Comparison of ENCODE assay signal across 9 mouse cellular contexts in genomic region chr5:27544816-27545270, GRCm38 (mm10). TPM values are rescaled to one million over a fixed set of nuclear protein-coding genes. Genes with fewer than 3 reads are reported as not detected.
DNase-seq lines count a peak whose midpoint lies in the region; ATAC-seq and TF ChIP-seq lines count a peak whose summit lies in the region.
"Had no signal": no experiment of that assay in that cellular context is flagged by ENCODE, and none has a peak within 500 bp of the region (broad histone marks: within the 10 kb centered on the region; RNA-seq: fewer than 3 reads in every experiment).

No protein-coding gene starts in this region.

- TF ChIP-seq CTCF in layer of hippocampus, adult 2 months (conservative IDR thresholded peaks at IDR 0.05), result peak; percentile 80

- H3K9me3 ChIP-seq in embryonic facial prominence, embryonic 11.5 days (replicated peaks; ENCODE audit: control insufficient read depth, low read length), result no peaks in the 10 kb centered on the region
- no peaks in the 10 kb centered on the region for H3K9me3 ChIP-seq in midbrain, embryonic 10.5 days (replicated peaks)
- no peaks in the 10 kb centered on the region for H3K9me3 ChIP-seq in stomach, embryonic 14.5 days (ENCODE audit: control insufficient read depth, low read depth, low read length)

- no peak overlapping the region for H3K4me3 ChIP-seq in layer of hippocampus, adult 2 months
- no peak overlapping the region for H3K4me3 ChIP-seq in embryonic facial prominence, embryonic 11.5 days (ENCODE audit: low read depth, low read length)
- no peak overlapping the region for H3K4me3 ChIP-seq in midbrain, embryonic 10.5 days
- no peak overlapping the region for H3K4me3 ChIP-seq in stomach, embryonic 14.5 days (ENCODE audit: low read depth, low read length)

- no peak overlapping the region for H3K27ac ChIP-seq in layer of hippocampus, adult 2 months
- H3K27ac ChIP-seq in embryonic facial prominence, embryonic 11.5 days (replicated peaks; ENCODE audit: low read depth, low read length), result no peak overlapping the region
- H3K27ac ChIP-seq in midbrain, embryonic 10.5 days (replicated peaks), result no peak overlapping the region
- no peak overlapping the region for H3K27ac ChIP-seq in stomach, embryonic 14.5 days (ENCODE audit: low read length)

- no peak overlapping the region for H3K9ac ChIP-seq in embryonic facial prominence, embryonic 11.5 days (replicated peaks; ENCODE audit: low read length)
- H3K9ac ChIP-seq in stomach, embryonic 14.5 days (replicated peaks; ENCODE audit: low read depth, low read length), result no peak overlapping the region

- 0 out of 2 replicates have a peak, but pooled peaks have one; percentile 52 for ATAC-seq in embryonic facial prominence, embryonic 11.5 days (replicated peaks; ENCODE audit: insufficient number of reproducible peaks, low FRiP score, low TSS enrichment, low read depth)
- peak; percentile 46; the same call in 1 of the 2 replicates for ATAC-seq in stomach, embryonic 14.5 days (ENCODE audit: insufficient number of reproducible peaks, insufficient read depth, low FRiP score, low read depth)

- H3K4me1 ChIP-seq in embryonic facial prominence, embryonic 11.5 days (ENCODE audit: control insufficient read depth, insufficient read depth, low read length), result no peaks in the 10 kb centered on the region
- no peaks in the 10 kb centered on the region for H3K4me1 ChIP-seq in midbrain, embryonic 10.5 days
- no peaks in the 10 kb centered on the region for H3K4me1 ChIP-seq in stomach, embryonic 14.5 days (ENCODE audit: control insufficient read depth, insufficient read depth, low read length)

- no peak overlapping the region for H3K4me2 ChIP-seq in embryonic facial prominence, embryonic 11.5 days (ENCODE audit: low read depth, low read length)
- H3K4me2 ChIP-seq in stomach, embryonic 14.5 days (replicated peaks; ENCODE audit: low read depth, low read length), result no peak overlapping the region

- peak; percentile 32 to 49 for DNase-seq in layer of hippocampus, adult 2 months (ENCODE audit: low spot score in 2 of 2)
- no peak for DNase-seq in layer of hippocampus, postnatal 25 days (ENCODE audit: extremely low spot score in 1 of 2, low spot score in 1 of 2)
- peak; percentile 64 for DNase-seq in adrenal gland, postnatal 14 days
- peak; percentile 74 for DNase-seq in embryonic facial prominence, embryonic 11.5 days (ENCODE audit: low spot score)
- DNase-seq in kidney, adult 8-10 months, result peak; percentile 2 to 31
- DNase-seq in midbrain, embryonic 10.5 days (ENCODE audit: low spot score), result peak; percentile 26
- no peak for DNase-seq in spleen, postnatal 4 days (ENCODE audit: low spot score in 2 of 2)

- H3K36me3 ChIP-seq in embryonic facial prominence, embryonic 11.5 days (replicated peaks; ENCODE audit: control insufficient read depth, insufficient read depth, low read depth, low read length), result no peaks in the 10 kb centered on the region
- H3K36me3 ChIP-seq in midbrain, embryonic 10.5 days, result no peaks in the 10 kb centered on the region
- H3K36me3 ChIP-seq in stomach, embryonic 14.5 days (ENCODE audit: control insufficient read depth, insufficient read depth, low read length), result no peaks in the 10 kb centered on the region

- WGBS in embryonic facial prominence, embryonic 11.5 days, result 20% methylated on average over 2 of the region's 2 CpGs
- WGBS in midbrain, embryonic 10.5 days, result 24% methylated on average over 2 of the region's 2 CpGs
- WGBS in stomach, embryonic 14.5 days, result 8% methylated on average over 2 of the region's 2 CpGs

- no peaks in the 10 kb centered on the region for H3K27me3 ChIP-seq in embryonic facial prominence, embryonic 11.5 days (ENCODE audit: control insufficient read depth, insufficient read depth, low read length)
- H3K27me3 ChIP-seq in midbrain, embryonic 10.5 days (ENCODE audit: low read depth, poor library complexity, severe bottlenecking), result no peaks in the 10 kb centered on the region
- no peaks in the 10 kb centered on the region for H3K27me3 ChIP-seq in stomach, embryonic 14.5 days (ENCODE audit: control insufficient read depth, insufficient read depth, low read length)

RNA-seq across cellular contexts. Expression of gene Speer4b, which starts 43.6 kb away (rescaled TPM):
- total RNA-seq in layer of hippocampus, adult 2 months (2021), result not detected
- total RNA-seq in layer of hippocampus, postnatal 25 days (2021), result not detected
- not detected in 2 replicates for total RNA-seq in adrenal gland, postnatal 14 days (2021)
- polyA plus RNA-seq in embryonic facial prominence, embryonic 11.5 days (2014; fragmentation: Nextera tagmentation; extraction: Ambion mirVana), result not detected in 2 replicates
- 0.17 and 0.26 TPM in 2 replicates for polyA plus RNA-seq in midbrain, embryonic 10.5 days (2016; fragmentation: Nextera tagmentation; extraction: Ambion mirVana)
- polyA plus RNA-seq in stomach, embryonic 14.5 days (2014; fragmentation: Nextera tagmentation; extraction: Ambion mirVana), result 0.51 TPM in 1 of 2 replicates, not detected in the other
- total RNA-seq: hematopoietic stem cell, adult 5-6 weeks had no signal

Comparison
In these comparisons a context has a peak if more than half of its experiments do, and no peak if none do; other contexts are left out.
1. DNase-seq: peak in layer of hippocampus, adult 2 months (2 of 2), adrenal gland, postnatal 14 days (single experiment), embryonic facial prominence, embryonic 11.5 days (single experiment), kidney, adult 8-10 months (2 of 2) and midbrain, embryonic 10.5 days (single experiment); none in layer of hippocampus, postnatal 25 days (0 of 2) and spleen, postnatal 4 days (0 of 2).